Mouse (Mus musculus) midbrain, embryonic 16.5 days (tissue): ENCODE measurements around the gene Prokr2. TPM values are rescaled to one million over a fixed set of nuclear protein-coding genes. Genes with fewer than 3 reads are reported as not detected.

Source experiments
- ATAC-seq: fragments of 200-750 bp; cut with Nextera tagmentation; 2 replicates; pipeline ENCODE4 v1.8.0; 2017; ENCODE audit warnings: moderate TSS enrichment
- H3K27ac ChIP-seq: fragments of 300-500 bp; sonication (generic); 2 replicates; pipeline ENCODE4 v1.5.1; 2014; ENCODE audit warnings: mild to moderate bottlenecking, low read length, mixed read lengths
- H3K27me3 ChIP-seq: fragments of 300-500 bp; sonication (generic); 2 replicates; pipeline ENCODE4 v1.6.1; 2014; ENCODE audit warnings: low read depth, low read length, mixed read lengths; ENCODE audit not compliant: control insufficient read depth, insufficient read depth
- H3K36me3 ChIP-seq: fragments of 300-500 bp; sonication (generic); 2 replicates; pipeline ENCODE4 v1.6.1; 2014; ENCODE audit warnings: mild to moderate bottlenecking, low read length, moderate library complexity, mixed read lengths; ENCODE audit not compliant: control insufficient read depth, insufficient read depth
- H3K4me1 ChIP-seq: fragments of 300-500 bp; sonication (generic); 2 replicates; pipeline ENCODE4 v1.6.1; 2014; ENCODE audit warnings: mild to moderate bottlenecking, low read length, mixed read lengths; ENCODE audit not compliant: control insufficient read depth, insufficient read depth
- H3K4me2 ChIP-seq: fragments of 300-500 bp; sonication (generic); 2 replicates; pipeline ENCODE4 v1.6.1; 2014; ENCODE audit warnings: mild to moderate bottlenecking, low read length, mixed read lengths
- H3K4me3 ChIP-seq: fragments of 300-500 bp; sonication (generic); 2 replicates; pipeline ENCODE4 v1.5.1; 2014; ENCODE audit warnings: low read depth, mild to moderate bottlenecking, low read length, moderate library complexity, mixed read lengths
- H3K9ac ChIP-seq: fragments of 300-500 bp; sonication (generic); 2 replicates; pipeline ENCODE4 v1.6.1; 2014; ENCODE audit warnings: low read depth, low read length, mixed read lengths
- H3K9me3 ChIP-seq: fragments of 300-500 bp; sonication (generic); replicated peaks from 2 replicates; pipeline ENCODE4 v1.6.1; 2014; ENCODE audit warnings: mild to moderate bottlenecking, low read length, mixed read lengths; ENCODE audit not compliant: control insufficient read depth, poor library complexity, severe bottlenecking
- WGBS: fragments of 180-500 bp; shearing (Covaris S2); extraction: QIAGEN DNeasy Blood & Tissue Kit; methylation state at CpG from one replicate; pipeline ENCODE4 v1.1.7; 2014; 5-methylcytosine and 5-hydroxymethylcytosine counted together
- polyA plus RNA-seq: library from polyadenylated mRNA; unstranded; fragments of >200 nt; fragmentation: Nextera tagmentation; extraction: Ambion mirVana; gene quantifications from 2 replicates; pipeline ENCODE4 v1.2.1, GENCODE M21; 2015

Gene Prokr2
- polyA plus RNA-seq, 1 experiment from 2014 or later, result 8.0 TPM

- Histone ChIP-seq H3K36me3 (no peaks in the 10 kb centered on the region), H3K9me3 (no peaks in the 10 kb centered on the region), H3K4me1 (no peaks in the 10 kb centered on the region), H3K9ac (no peak overlapping the region), H3K4me3 (no peak overlapping the region), H3K27me3 (no peaks in the 10 kb centered on the region), H3K4me2 (no peak overlapping the region), H3K27ac (no peak overlapping the region)
- ATAC-seq, result no peak
- 89% methylated on average over 9 of the region's 9 CpGs for WGBS
These were observed 10.1 kb downstream of the Prokr2 start for GRCm38 (mm10) chr2:132375135-132375534.

- 92% methylated on average over 17 of the region's 17 CpGs for WGBS
- Histone ChIP-seq H3K4me1 (no peaks in the 10 kb centered on the region), H3K36me3 (no peaks in the 10 kb centered on the region), H3K27me3 (no peaks in the 10 kb centered on the region), H3K4me3 (no peak overlapping the region), H3K27ac (no peak overlapping the region), H3K4me2 (no peak overlapping the region), H3K9me3 (no peaks in the 10 kb centered on the region), H3K9ac (no peak overlapping the region)
- no peak for ATAC-seq
These were observed 11.5 kb downstream of the Prokr2 start for GRCm38 (mm10) chr2:132373748-132374147.

- Histone ChIP-seq H3K27me3 (no peaks in the 10 kb centered on the region), H3K4me2 (no peak overlapping the region), H3K36me3 (no peaks in the 10 kb centered on the region), H3K27ac (no peak overlapping the region), H3K9ac (no peak overlapping the region), H3K4me3 (no peak overlapping the region), H3K4me1 (no peaks in the 10 kb centered on the region), H3K9me3 (no peaks in the 10 kb centered on the region)
- 88% methylated on average over 3 of the region's 3 CpGs for WGBS
- no peak for ATAC-seq
These were observed 16.8 kb downstream of the Prokr2 start for GRCm38 (mm10) chr2:132368433-132368832.

DNA sequence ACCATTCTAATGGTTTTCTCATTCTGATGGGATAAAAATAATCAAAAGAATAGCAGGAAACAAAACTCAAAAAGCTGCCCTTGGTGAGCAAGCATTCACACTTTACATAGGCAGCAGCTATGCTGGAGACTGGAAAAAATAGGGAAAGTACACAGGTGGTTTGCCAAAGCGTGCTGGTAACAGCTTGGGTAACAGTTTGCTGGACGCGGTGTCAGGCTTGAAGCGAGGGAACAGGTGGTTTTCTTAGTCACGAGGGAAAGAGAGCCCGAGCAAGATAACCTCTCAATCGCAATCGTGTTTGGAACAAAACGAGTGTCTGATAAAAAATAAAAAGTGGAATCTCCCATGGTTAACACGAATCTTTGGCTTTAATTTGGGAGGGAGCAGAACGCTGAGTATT lies 41.4 kb downstream of the Prokr2 start:
- Histone ChIP-seq H3K27me3 (no peaks in the 10 kb centered on the region), H3K4me3 (no peak overlapping the region), H3K27ac (no peak overlapping the region), H3K9me3 (no peaks in the 10 kb centered on the region), H3K36me3 (no peaks in the 10 kb centered on the region), H3K4me2 (no peak overlapping the region), H3K4me1 (no peaks in the 10 kb centered on the region), H3K9ac (no peak overlapping the region)
- ATAC-seq, result no peak
- WGBS, result 91% methylated on average over 11 of the region's 11 CpGs

GRCm38 (mm10) chr2:132341293-132341692 lies 44.0 kb downstream of the Prokr2 start:
- H3K27me3 ChIP-seq, result no peaks in the 10 kb centered on the region
- H3K27ac ChIP-seq, result no peak overlapping the region
- H3K4me1 ChIP-seq, result no peaks in the 10 kb centered on the region
- no peak overlapping the region for H3K9ac ChIP-seq
- WGBS, result 97% methylated on average over 3 of the region's 3 CpGs
- H3K9me3 ChIP-seq, result no peaks in the 10 kb centered on the region
- ATAC-seq, result no peak
- no peak overlapping the region for H3K4me3 ChIP-seq
- H3K4me2 ChIP-seq, result no peak overlapping the region
- no peaks in the 10 kb centered on the region for H3K36me3 ChIP-seq

- Histone ChIP-seq H3K4me2 (no peak overlapping the region), H3K27ac (no peak overlapping the region), H3K4me1 (no peaks in the 10 kb centered on the region), H3K27me3 (no peaks in the 10 kb centered on the region), H3K36me3 (no peaks in the 10 kb centered on the region), H3K9ac (no peak overlapping the region), H3K9me3 (no peaks in the 10 kb centered on the region), H3K4me3 (no peak overlapping the region)
- WGBS, result 79% methylated on average over 2 of the region's 2 CpGs
- no peak for ATAC-seq
These were observed 44.9 kb downstream of the Prokr2 start for GRCm38 (mm10) chr2:132340350-132340749.

GRCm38 (mm10) chr2:132337202-132337601 lies 48.0 kb downstream of the Prokr2 start:
- H3K4me3 ChIP-seq, result no peak overlapping the region
- 90% methylated on average over 2 of the region's 2 CpGs for WGBS
- H3K27ac ChIP-seq, result no peak overlapping the region
- no peak overlapping the region for H3K9ac ChIP-seq
- no peaks in the 10 kb centered on the region for H3K27me3 ChIP-seq
- H3K36me3 ChIP-seq, result no peaks in the 10 kb centered on the region
- no peaks in the 10 kb centered on the region for H3K4me1 ChIP-seq
- H3K4me2 ChIP-seq, result no peak overlapping the region
- no peaks in the 10 kb centered on the region for H3K9me3 ChIP-seq
- ATAC-seq, result no peak

GRCm38 (mm10) chr2:132323541-132323940 lies 61.7 kb downstream of the Prokr2 start:
- no peaks in the 10 kb centered on the region for H3K4me1 ChIP-seq
- no peak overlapping the region for H3K4me2 ChIP-seq
- no peak overlapping the region for H3K4me3 ChIP-seq
- H3K27ac ChIP-seq, result no peak overlapping the region
- 76% methylated on average over 4 of the region's 4 CpGs for WGBS
- no peaks in the 10 kb centered on the region for H3K36me3 ChIP-seq
- no peaks in the 10 kb centered on the region for H3K9me3 ChIP-seq
- no peak for ATAC-seq
- no peaks in the 10 kb centered on the region for H3K27me3 ChIP-seq
- H3K9ac ChIP-seq, result no peak overlapping the region

DNA sequence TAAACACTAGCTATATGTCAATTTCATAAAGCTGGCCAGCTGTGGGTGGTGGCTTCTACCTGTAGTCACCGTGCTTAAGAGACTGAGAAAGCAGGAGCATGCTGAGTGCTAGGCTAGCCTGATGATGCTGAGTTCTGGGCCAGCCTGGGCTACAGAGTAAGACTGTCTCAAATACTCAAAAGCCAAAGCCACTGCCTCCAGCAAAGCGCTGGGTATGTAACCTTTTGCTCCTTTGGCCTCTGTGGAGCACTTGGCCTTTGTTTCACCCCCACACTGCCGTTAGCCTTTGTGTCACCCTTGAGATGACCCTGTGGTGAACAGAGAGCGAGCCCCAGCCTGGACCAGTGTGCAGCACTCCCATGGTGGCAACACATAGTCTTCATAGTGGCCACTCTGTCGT lies 64.7 kb downstream of the Prokr2 start:
- ATAC-seq, result no peak

DNA sequence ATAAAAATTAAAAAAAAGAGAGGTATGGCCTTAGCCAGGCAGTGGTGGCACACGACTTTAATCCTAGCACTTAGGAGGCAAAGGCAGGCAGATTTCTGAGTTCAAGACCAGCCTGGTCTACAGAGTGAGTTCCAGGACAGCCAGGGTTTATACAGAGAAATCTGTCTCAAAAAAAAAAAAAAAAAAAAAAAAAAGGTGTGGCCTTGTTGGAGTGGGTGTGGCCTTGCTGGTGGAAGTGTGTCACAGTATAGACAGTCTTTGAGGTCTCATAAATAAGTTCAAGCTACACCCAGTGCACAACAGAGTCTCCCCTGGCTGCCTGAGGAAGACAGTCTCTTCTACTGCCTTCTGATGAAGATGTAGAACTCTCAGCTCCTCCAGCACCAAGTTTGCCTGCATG lies 68.1 kb downstream of the Prokr2 start:
- Histone ChIP-seq H3K27ac (no peak overlapping the region), H3K4me2 (no peak overlapping the region), H3K4me1 (no peaks in the 10 kb centered on the region), H3K9ac (no peak overlapping the region), H3K9me3 (no peaks in the 10 kb centered on the region), H3K4me3 (no peak overlapping the region), H3K36me3 (no peaks in the 10 kb centered on the region), H3K27me3 (no peaks in the 10 kb centered on the region)
- WGBS, result 84% methylated on average over 1 of the region's 1 CpGs
- no peak for ATAC-seq

More for the DNA sequence above, 64.7 kb downstream of the Prokr2 start:
- H3K4me1 ChIP-seq, result no peaks in the 10 kb centered on the region
- 77% methylated on average over 5 of the region's 5 CpGs for WGBS
- H3K27me3 ChIP-seq, result no peaks in the 10 kb centered on the region
- no peak overlapping the region for H3K4me3 ChIP-seq
- no peaks in the 10 kb centered on the region for H3K9me3 ChIP-seq
- H3K9ac ChIP-seq, result no peak overlapping the region
- H3K4me2 ChIP-seq, result no peak overlapping the region
- H3K27ac ChIP-seq, result no peak overlapping the region
- H3K36me3 ChIP-seq, result no peaks in the 10 kb centered on the region
